Mouse (Mus musculus): ENCODE data around the gene Hebp2. TPM values are rescaled to one million over a fixed set of nuclear protein-coding genes. Genes with fewer than 3 reads are reported as not detected.

Hebp2 gene
- total and polyA plus RNA-seq, 3 experiments, result 0.08 TPM; not detected in 2

DNA sequence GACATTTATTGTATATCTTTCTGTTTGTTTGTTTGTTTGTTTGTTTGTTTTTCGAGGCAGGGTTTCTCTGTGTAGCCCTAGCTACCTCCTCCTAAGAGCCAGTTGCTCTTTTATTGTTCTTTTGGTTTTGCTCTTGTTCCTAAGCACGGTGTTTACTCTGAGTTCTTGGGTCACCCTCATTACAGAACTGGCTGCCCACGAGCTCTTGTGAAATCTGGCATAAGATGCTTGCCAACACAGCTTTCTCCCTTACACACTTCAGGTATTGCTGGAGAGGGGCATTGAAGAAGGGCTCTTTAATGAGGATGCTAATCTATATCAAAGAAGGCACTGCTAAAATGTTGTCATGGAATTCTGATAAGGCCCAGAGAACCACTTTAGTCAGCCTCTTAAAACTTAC lies 35.2 kb downstream of the Hebp2 start:
- in situ Hi-C loops (cut with MboI; ENCODE audit: low pct_ligation_motif_present, low pct_unique_long_range_greater_than_20kb, low sequenced_read_pairs), result no loop called here
- H3K79me2 ChIP-seq (replicated peaks; ENCODE audit: control insufficient read depth, extremely low read depth, insufficient read depth, poor library complexity, severe bottlenecking), result no peaks in the 10 kb centered on the region
- no peaks in the 10 kb centered on the region for H3K9me3 ChIP-seq (replicated peaks; ENCODE audit: low read length)
- DNase-seq (ENCODE audit: extremely low read depth), result no peak
- peaks cover 0 to 2% of the 10 kb centered on the region in 2 experiments; a peak in 1 of 4 replicates for H3K4me1 ChIP-seq (ENCODE audit: control insufficient read depth in 1 of 2, insufficient read depth in 2 of 2)
- dilution Hi-C loops (cut with MboI; ENCODE audit: extremely low pct_ligation_motif_present, extremely low pct_unique_long_range_greater_than_20kb, low sequenced_read_pairs), result no loop called here
- no peak overlapping the region for H3K9ac ChIP-seq (ENCODE audit: insufficient read depth, low read depth)
- no peaks in the 10 kb centered on the region for H3K36me3 ChIP-seq (replicated peaks in 1 of 2; ENCODE audit: control insufficient read depth in 1 of 2, insufficient read depth in 1 of 2, low read length in 1 of 2)
- no peaks in the 10 kb centered on the region for H3K27me3 ChIP-seq (replicated peaks)
- no peak overlapping the region for H3K27ac ChIP-seq (ENCODE audit: insufficient read depth, low read depth)
- TF ChIP-seq MAX (IDR thresholded peaks at IDR 0.05; ENCODE audit: low read length), result no peak
- TF ChIP-seq RAD21 (IDR thresholded peaks at IDR 0.05; ENCODE audit: low read depth, low read length), result no peak
- TF ChIP-seq EP300 (IDR thresholded peaks at IDR 0.05; ENCODE audit: low read length), result no peak
- TF ChIP-seq USF1 (IDR thresholded peaks at IDR 0.05; ENCODE audit: low read depth, low read length), result no peak
- TF ChIP-seq CTCF (conservative IDR thresholded peaks at IDR 0.05 in 1 of 2, IDR thresholded peaks at IDR 0.05 in 1 of 2; ENCODE audit: low read depth in 2 of 2, low read length in 2 of 2), result no peak
- no peak for TF ChIP-seq HCFC1 (IDR thresholded peaks at IDR 0.05; ENCODE audit: low read depth, low read length)
- TF ChIP-seq SMC3 (IDR thresholded peaks at IDR 0.05; ENCODE audit: low read depth, low read length), result no peak
- no peak for TF ChIP-seq USF2 (conservative IDR thresholded peaks at IDR 0.05; ENCODE audit: low read depth, low read length)
- TF ChIP-seq KAT2A (IDR thresholded peaks at IDR 0.05; ENCODE audit: insufficient replicate concordance, low read length), result no peak
- TF ChIP-seq ZKSCAN1 (IDR thresholded peaks at IDR 0.05; ENCODE audit: borderline replicate concordance, low read depth, low read length), result no peak
- H3K4me3 ChIP-seq (replicated peaks in 1 of 3; ENCODE audit: low read depth in 2 of 3, low read length in 2 of 3, poor library complexity in 1 of 3), result no peak overlapping the region
- no peak overlapping the region for H3K4me2 ChIP-seq (ENCODE audit: insufficient read depth, low read depth, poor library complexity, severe bottlenecking)

DNA sequence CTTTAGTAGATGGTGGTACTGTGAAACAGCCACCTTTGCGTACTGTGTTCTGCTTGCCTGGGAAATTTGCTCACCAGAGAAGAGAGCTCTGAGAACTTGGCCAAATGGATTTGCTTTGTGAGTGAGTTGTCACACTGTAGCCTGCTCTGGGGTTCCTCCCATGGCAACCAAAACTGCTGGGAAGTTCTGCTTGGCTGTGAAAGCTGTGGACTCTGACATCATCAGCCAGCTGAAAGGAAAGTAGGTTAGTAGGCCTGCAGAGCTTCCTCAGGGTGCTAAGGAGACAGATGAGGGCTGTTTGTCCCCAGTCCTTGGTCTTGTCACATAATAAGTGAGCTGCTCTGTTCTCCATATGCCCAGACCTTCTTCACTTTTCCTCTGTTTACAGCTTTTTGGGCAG lies 37.3 kb downstream of the Hebp2 start:
- Histone ChIP-seq H3K4me2 (ENCODE audit: insufficient read depth, low read depth, poor library complexity, severe bottlenecking) (no peak overlapping the region), H3K4me1 (ENCODE audit: control insufficient read depth in 1 of 2, insufficient read depth in 2 of 2) (peaks cover 0 to 2% of the 10 kb centered on the region in 2 experiments; a peak in 1 of 4 replicates), H3K27me3 (replicated peaks) (no peaks in the 10 kb centered on the region), H3K4me3 (replicated peaks in 1 of 3; ENCODE audit: low read depth in 2 of 3, low read length in 2 of 3, poor library complexity in 1 of 3) (no peak overlapping the region), H3K9ac (ENCODE audit: insufficient read depth, low read depth) (no peak overlapping the region), H3K27ac (ENCODE audit: insufficient read depth, low read depth) (no peak overlapping the region), H3K36me3 (replicated peaks in 1 of 2; ENCODE audit: control insufficient read depth in 1 of 2, insufficient read depth in 1 of 2, low read length in 1 of 2) (no peaks in the 10 kb centered on the region), H3K79me2 (replicated peaks; ENCODE audit: control insufficient read depth, extremely low read depth, insufficient read depth, poor library complexity, severe bottlenecking) (no peaks in the 10 kb centered on the region), H3K9me3 (replicated peaks; ENCODE audit: low read length) (no peaks in the 10 kb centered on the region)
- DNase-seq (ENCODE audit: extremely low read depth), result no peak
- dilution Hi-C loops (cut with MboI; ENCODE audit: extremely low pct_ligation_motif_present, extremely low pct_unique_long_range_greater_than_20kb, low sequenced_read_pairs), result no loop called here
- TF ChIP-seq CHD2 (IDR thresholded peaks at IDR 0.05; ENCODE audit: low read length) (no peak), MAZ (IDR thresholded peaks at IDR 0.05; ENCODE audit: low read depth, low read length) (no peak), JUN (IDR thresholded peaks at IDR 0.05; ENCODE audit: insufficient read depth, low read depth, low read length) (no peak), MXI1 (IDR thresholded peaks at IDR 0.05; ENCODE audit: low read depth, low read length) (no peak), EP300 (IDR thresholded peaks at IDR 0.05; ENCODE audit: low read length) (no peak), ELF1 (IDR thresholded peaks at IDR 0.05; ENCODE audit: low read depth, low read length) (no peak), ZMIZ1 (IDR thresholded peaks at IDR 0.05; ENCODE audit: low read depth, low read length) (no peak), POLR2A (IDR thresholded peaks at IDR 0.05; ENCODE audit: low read depth, low read length) (no peak), RCOR1 (conservative IDR thresholded peaks at IDR 0.05; ENCODE audit: low read depth, low read length) (no peak), MAFK (IDR thresholded peaks at IDR 0.05; ENCODE audit: insufficient replicate concordance, low read length) (no peak), PAX5 (IDR thresholded peaks at IDR 0.05; ENCODE audit: low read length) (no peak), TBP (conservative IDR thresholded peaks at IDR 0.05; ENCODE audit: low read depth, low read length) (no peak)
- in situ Hi-C loops (cut with MboI; ENCODE audit: low pct_ligation_motif_present, low pct_unique_long_range_greater_than_20kb, low sequenced_read_pairs), result no loop called here
